Mouse (Mus musculus): ENCODE results near the gene Boc. TPM values are rescaled to one million over a fixed set of nuclear protein-coding genes. Genes with fewer than 3 reads are reported as not detected.

Boc gene
- polyA plus RNA-seq, 1 experiment = not detected

GRCm38 (mm10) chr16:44530829-44531228, 27.9 kb downstream of the Boc start:
- TF ChIP-seq FLI1 (IDR thresholded peaks at IDR 0.05; ENCODE audit: low read length) (no peak), GATA1 (IDR thresholded peaks at IDR 0.05; ENCODE audit: borderline replicate concordance, low read length) (no peak)
- no peaks in the 10 kb centered on the region for H3K36me3 ChIP-seq (replicated peaks; ENCODE audit: low read length)
- no peak overlapping the region for H3K4me3 ChIP-seq (replicated peaks)
- H3K4me1 ChIP-seq = no peaks in the 10 kb centered on the region
- H3K27me3 ChIP-seq (replicated peaks) = peaks cover 29% of the 10 kb centered on the region
- peaks cover 3% of the 10 kb centered on the region; the same call in 1 of the 2 replicates for H3K9me3 ChIP-seq

- peaks cover 29% of the 10 kb centered on the region for H3K27me3 ChIP-seq (replicated peaks)
- peaks cover 3% of the 10 kb centered on the region; the same call in 1 of the 2 replicates for H3K9me3 ChIP-seq
- no peaks in the 10 kb centered on the region for H3K4me1 ChIP-seq
- no peak overlapping the region for H3K4me3 ChIP-seq (replicated peaks)
- TF ChIP-seq GATA1 (IDR thresholded peaks at IDR 0.05; ENCODE audit: borderline replicate concordance, low read length) (no peak), FLI1 (IDR thresholded peaks at IDR 0.05; ENCODE audit: low read length) (no peak)
- H3K36me3 ChIP-seq (replicated peaks; ENCODE audit: low read length) = no peaks in the 10 kb centered on the region
Measured at GRCm38 (mm10) chr16:44530191-44530590, 28.5 kb downstream of the Boc start.

GRCm38 (mm10) chr16:44529691-44530090, 29.0 kb downstream of the Boc start:
- no peaks in the 10 kb centered on the region for H3K36me3 ChIP-seq (replicated peaks; ENCODE audit: low read length)
- H3K4me3 ChIP-seq (replicated peaks) = no peak overlapping the region
- peaks cover 29% of the 10 kb centered on the region for H3K27me3 ChIP-seq (replicated peaks)
- TF ChIP-seq FLI1 (IDR thresholded peaks at IDR 0.05; ENCODE audit: low read length) (no peak), GATA1 (IDR thresholded peaks at IDR 0.05; ENCODE audit: borderline replicate concordance, low read length) (no peak)
- H3K4me1 ChIP-seq = no peaks in the 10 kb centered on the region
- peaks cover 3% of the 10 kb centered on the region; the same call in 1 of the 2 replicates for H3K9me3 ChIP-seq

- peaks cover 27% of the 10 kb centered on the region for H3K27me3 ChIP-seq (replicated peaks)
- no peaks in the 10 kb centered on the region for H3K4me1 ChIP-seq
- peaks cover 3% of the 10 kb centered on the region; the same call in 1 of the 2 replicates for H3K9me3 ChIP-seq
- H3K36me3 ChIP-seq (replicated peaks; ENCODE audit: low read length) = no peaks in the 10 kb centered on the region
- H3K4me3 ChIP-seq (replicated peaks) = no peak overlapping the region
- TF ChIP-seq GATA1 (IDR thresholded peaks at IDR 0.05; ENCODE audit: borderline replicate concordance, low read length) = no peak
- TF ChIP-seq FLI1 (IDR thresholded peaks at IDR 0.05; ENCODE audit: low read length) = no peak
Measured at GRCm38 (mm10) chr16:44528955-44529354, 29.7 kb downstream of the Boc start.

GRCm38 (mm10) chr16:44527218-44527905, 31.3 kb downstream of the Boc start:
- no peaks in the 10 kb centered on the region for H3K4me1 ChIP-seq
- peaks cover 19% of the 10 kb centered on the region for H3K27me3 ChIP-seq (replicated peaks)
- TF ChIP-seq FLI1 (IDR thresholded peaks at IDR 0.05; ENCODE audit: low read length) (no peak), GATA1 (IDR thresholded peaks at IDR 0.05; ENCODE audit: borderline replicate concordance, low read length) (no peak)

GRCm38 (mm10) chr16:44526689-44527088, 32.0 kb downstream of the Boc start:
- TF ChIP-seq GATA1 (IDR thresholded peaks at IDR 0.05; ENCODE audit: borderline replicate concordance, low read length) (no peak), FLI1 (IDR thresholded peaks at IDR 0.05; ENCODE audit: low read length) (no peak)
- Histone ChIP-seq H3K4me1 (no peaks in the 10 kb centered on the region), H3K9me3 (no peaks in the 10 kb centered on the region), H3K4me3 (replicated peaks) (no peak overlapping the region), H3K27me3 (replicated peaks) (peaks cover 17% of the 10 kb centered on the region), H3K36me3 (replicated peaks; ENCODE audit: low read length) (no peaks in the 10 kb centered on the region)

More at GRCm38 (mm10) chr16:44527218-44527905, 31.3 kb downstream of the Boc start:
- Histone ChIP-seq H3K36me3 (replicated peaks; ENCODE audit: low read length) (no peaks in the 10 kb centered on the region), H3K4me3 (replicated peaks) (no peak overlapping the region), H3K9me3 (no peaks in the 10 kb centered on the region; the same call in 1 of the 2 replicates)

GRCm38 (mm10) chr16:44526044-44526443, 32.7 kb downstream of the Boc start:
- no peaks in the 10 kb centered on the region for H3K4me1 ChIP-seq
- no peaks in the 10 kb centered on the region for H3K9me3 ChIP-seq
- H3K36me3 ChIP-seq (replicated peaks; ENCODE audit: low read length) = no peaks in the 10 kb centered on the region
- H3K4me3 ChIP-seq (replicated peaks) = no peak overlapping the region
- H3K27me3 ChIP-seq (replicated peaks) = peaks cover 12% of the 10 kb centered on the region
- no peak for TF ChIP-seq GATA1 (IDR thresholded peaks at IDR 0.05; ENCODE audit: borderline replicate concordance, low read length)
- TF ChIP-seq FLI1 (IDR thresholded peaks at IDR 0.05; ENCODE audit: low read length) = no peak

GRCm38 (mm10) chr16:44523595-44523994, 35.1 kb downstream of the Boc start:
- TF ChIP-seq GATA1 (IDR thresholded peaks at IDR 0.05; ENCODE audit: borderline replicate concordance, low read length) (no peak), FLI1 (IDR thresholded peaks at IDR 0.05; ENCODE audit: low read length) (no peak)
- no peak overlapping the region for H3K4me3 ChIP-seq (replicated peaks)
- peaks cover 8% of the 10 kb centered on the region for H3K27me3 ChIP-seq (replicated peaks)
- no peaks in the 10 kb centered on the region for H3K9me3 ChIP-seq
- H3K4me1 ChIP-seq = no peaks in the 10 kb centered on the region
- H3K36me3 ChIP-seq (replicated peaks; ENCODE audit: low read length) = no peaks in the 10 kb centered on the region

GRCm38 (mm10) chr16:44516498-44516897, 42.2 kb downstream of the Boc start:
- H3K4me3 ChIP-seq (replicated peaks) = no peak overlapping the region
- H3K36me3 ChIP-seq (replicated peaks; ENCODE audit: low read length) = no peaks in the 10 kb centered on the region
- 0 out of 2 replicates have a peak, but pooled peaks cover 9% of the 10 kb centered on the region for H3K9me3 ChIP-seq
- no peak for TF ChIP-seq GATA1 (IDR thresholded peaks at IDR 0.05; ENCODE audit: borderline replicate concordance, low read length)
- TF ChIP-seq FLI1 (IDR thresholded peaks at IDR 0.05; ENCODE audit: low read length) = no peak
- H3K27me3 ChIP-seq (replicated peaks) = peaks cover 7% of the 10 kb centered on the region
- no peaks in the 10 kb centered on the region for H3K4me1 ChIP-seq

- no peaks in the 10 kb centered on the region for H3K36me3 ChIP-seq (replicated peaks; ENCODE audit: low read length)
- TF ChIP-seq GATA1 (IDR thresholded peaks at IDR 0.05; ENCODE audit: borderline replicate concordance, low read length) (no peak), FLI1 (IDR thresholded peaks at IDR 0.05; ENCODE audit: low read length) (no peak)
- peaks cover 5% of the 10 kb centered on the region for H3K4me1 ChIP-seq
- H3K27me3 ChIP-seq (replicated peaks) = peaks cover 16% of the 10 kb centered on the region
- H3K9me3 ChIP-seq = peaks cover 11% of the 10 kb centered on the region; the same call in 1 of the 2 replicates
- no peak overlapping the region for H3K4me3 ChIP-seq (replicated peaks)
Measured at GRCm38 (mm10) chr16:44510521-44511213, 48.0 kb downstream of the Boc start.
